Mouse (Mus musculus): ENCODE results near the gene Gna14.

DNA sequence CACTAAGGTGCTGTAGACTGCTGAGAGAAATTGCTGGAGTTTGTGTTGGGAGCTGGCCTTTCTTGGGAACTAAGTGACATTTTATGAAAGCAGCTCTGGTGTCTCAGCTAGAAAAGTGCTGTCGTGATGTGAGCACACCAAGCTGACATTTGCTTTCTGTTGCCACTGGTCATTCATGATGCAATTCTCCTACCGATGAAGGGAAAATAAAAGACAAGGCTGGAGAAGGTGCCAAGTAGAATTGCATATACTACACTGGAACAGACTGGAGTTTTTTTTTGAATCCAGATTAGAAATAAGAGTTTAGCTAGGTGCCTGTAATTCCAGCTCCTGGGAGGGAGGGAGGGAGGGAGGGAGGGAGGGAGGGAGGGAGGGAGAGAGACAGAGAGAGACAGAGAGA is 98.7 kb downstream of the Gna14 start:
- no peak for TF ChIP-seq POLR2A (IDR thresholded peaks at IDR 0.05; ENCODE audit: insufficient read depth, low read depth, low read length)
- no peak for TF ChIP-seq CTCF (IDR thresholded peaks at IDR 0.05)

All from heart, adult 2 months (tissue).